Mouse (Mus musculus) embryonic fibroblast, embryonic 13.5 days (primary cell): ENCODE data around the gene Dcaf11. TPM values are rescaled to one million over a fixed set of nuclear protein-coding genes. Genes with fewer than 3 reads are reported as not detected.
A peak's percentile ranks its signal among the peaks of the same experiment; 100 is the strongest.

Experiments
- H3K27ac ChIP-seq: 2 replicates; pipeline ENCODE4 v1.5.1; 2012; ENCODE audit warnings: low read length, control low read depth, inconsistent platforms; ENCODE audit not compliant: insufficient read depth
- H3K4me1 ChIP-seq: 2 replicates; pipeline ENCODE4 v1.6.1; 2011; ENCODE audit warnings: low read length; ENCODE audit not compliant: control insufficient read depth, insufficient read depth
- H3K4me3 ChIP-seq: 2 replicates; pipeline ENCODE4 v1.5.1; 2011; ENCODE audit warnings: mild to moderate bottlenecking, control low read depth, low read length; ENCODE audit not compliant: insufficient read depth
- CTCF ChIP-seq: IDR thresholded peaks from 2 replicates; pipeline ENCODE4 v1.5.1; 2011; ENCODE audit warnings: mild to moderate bottlenecking, control low read depth, low read length, moderate library complexity, borderline replicate concordance; ENCODE audit not compliant: insufficient read depth
- POLR2A ChIP-seq: IDR thresholded peaks from 2 replicates; pipeline ENCODE4 v1.6.1; 2011; ENCODE audit warnings: low read depth, mild to moderate bottlenecking, control low read depth, low read length, moderate library complexity
- polyA plus RNA-seq: library from polyadenylated mRNA; stranded (reverse); fragments of >200 nt; gene quantifications from 2 replicates; pipeline ENCODE4 v1.2.4, GENCODE M21; 2011; ENCODE audit warnings: low read depth; ENCODE audit not compliant: missing spikeins, insufficient read length

The Dcaf11 gene
- polyA plus RNA-seq, 1 experiment = 19.4 TPM

DNA sequence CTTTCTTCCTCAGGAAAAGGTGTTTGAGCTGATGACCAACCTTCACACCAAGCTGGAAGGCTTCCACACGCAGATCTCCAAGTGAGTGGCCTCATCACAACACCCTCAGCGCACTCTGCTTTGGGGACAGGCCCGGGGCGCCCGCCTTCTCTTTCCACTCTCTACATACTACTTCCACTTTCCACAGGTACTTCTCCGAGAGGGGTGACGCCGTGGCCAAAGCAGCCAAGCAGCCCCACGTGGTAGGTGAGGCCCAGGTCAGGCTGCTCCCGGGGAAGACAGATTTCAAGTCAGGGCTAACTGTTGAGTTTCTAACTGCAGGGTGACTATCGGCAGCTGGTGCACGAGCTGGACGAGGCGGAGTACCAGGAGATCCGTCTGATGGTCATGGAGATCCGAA, 20.9 kb downstream of the Dcaf11 start:
- no peak overlapping the region for H3K4me3 ChIP-seq
- TF ChIP-seq CTCF = no peak
- TF ChIP-seq POLR2A = no peak
- no peaks in the 10 kb centered on the region for H3K4me1 ChIP-seq
- no peak overlapping the region for H3K27ac ChIP-seq

GRCm38 (mm10) chr14:55581981-55582681, 22.3 kb downstream of the Dcaf11 start:
- TF ChIP-seq POLR2A (peak; percentile 31; the same call in 1 of the 2 replicates), CTCF (no peak)
- no peak overlapping the region for H3K27ac ChIP-seq
- H3K4me3 ChIP-seq = no peak overlapping the region
- no peaks in the 10 kb centered on the region for H3K4me1 ChIP-seq

DNA sequence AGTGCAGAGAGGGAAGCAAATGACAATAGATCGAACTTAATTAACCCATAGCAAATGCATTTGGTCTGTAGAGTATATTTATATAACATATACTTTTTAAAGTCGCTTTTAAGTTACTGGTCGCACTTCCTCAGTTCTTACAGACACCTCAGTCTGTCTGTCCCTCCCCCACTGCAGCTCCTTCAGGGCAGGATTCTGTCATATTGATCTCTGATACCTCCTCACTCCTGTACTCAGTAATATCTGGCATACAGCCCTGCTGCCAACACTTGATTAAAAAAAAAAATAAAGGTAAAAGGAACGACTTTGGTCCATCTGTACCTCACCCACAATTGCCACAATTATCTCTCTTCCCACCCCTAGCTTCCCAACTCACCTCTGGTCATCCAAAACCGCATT, 24.5 kb downstream of the Dcaf11 start:
- H3K4me1 ChIP-seq = no peaks in the 10 kb centered on the region
- H3K27ac ChIP-seq = no peak overlapping the region
- TF ChIP-seq POLR2A (no peak), CTCF (no peak)
- H3K4me3 ChIP-seq = peak overlapping the region; percentile 73

- TF ChIP-seq POLR2A (peak; percentile 85), CTCF (no peak)
- Histone ChIP-seq H3K27ac (no peak within 1 kb of the TSS), H3K4me3 (peak within 1 kb of the TSS; percentile 73), H3K4me1 (0 out of 2 replicates have a peak, but pooled peaks cover 2% of the 10 kb centered on the region)
Observed at GRCm38 (mm10) chr14:55584702-55585565, 25.1 kb downstream of the Dcaf11 start, which contains the start of gene Emc9. Gene Emc9, minus strand, starts transcription at chr14:55585302.

GRCm38 (mm10) chr14:55585566-55585960, 25.8 kb downstream of the Dcaf11 start:
- Histone ChIP-seq H3K4me3 (no peak overlapping the region), H3K4me1 (0 out of 2 replicates have a peak, but pooled peaks cover 4% of the 10 kb centered on the region), H3K27ac (no peak overlapping the region)
- no peak for TF ChIP-seq CTCF
- no peak for TF ChIP-seq POLR2A

- Histone ChIP-seq H3K27ac (no peak overlapping the region), H3K4me3 (no peak overlapping the region), H3K4me1 (0 out of 2 replicates have a peak, but pooled peaks cover 4% of the 10 kb centered on the region)
- no peak for TF ChIP-seq POLR2A
- TF ChIP-seq CTCF = no peak
Observed at GRCm38 (mm10) chr14:55586149-55586548, 26.3 kb downstream of the Dcaf11 start.

GRCm38 (mm10) chr14:55589271-55589670, 29.5 kb downstream of the Dcaf11 start:
- no peak overlapping the region for H3K4me3 ChIP-seq
- no peak overlapping the region for H3K27ac ChIP-seq
- 0 out of 2 replicates have a peak, but pooled peaks cover 4% of the 10 kb centered on the region for H3K4me1 ChIP-seq
- TF ChIP-seq CTCF (no peak), POLR2A (no peak)

- H3K4me1 ChIP-seq = 0 out of 2 replicates have a peak, but pooled peaks cover 4% of the 10 kb centered on the region
- 0 out of 2 replicates have a peak overlapping the region, but pooled peaks have one; percentile 32 for H3K27ac ChIP-seq
- TF ChIP-seq CTCF (no peak), POLR2A (no peak)
- peak overlapping the region; percentile 96 for H3K4me3 ChIP-seq
Observed at GRCm38 (mm10) chr14:55589771-55590448, 30.1 kb downstream of the Dcaf11 start.

DNA sequence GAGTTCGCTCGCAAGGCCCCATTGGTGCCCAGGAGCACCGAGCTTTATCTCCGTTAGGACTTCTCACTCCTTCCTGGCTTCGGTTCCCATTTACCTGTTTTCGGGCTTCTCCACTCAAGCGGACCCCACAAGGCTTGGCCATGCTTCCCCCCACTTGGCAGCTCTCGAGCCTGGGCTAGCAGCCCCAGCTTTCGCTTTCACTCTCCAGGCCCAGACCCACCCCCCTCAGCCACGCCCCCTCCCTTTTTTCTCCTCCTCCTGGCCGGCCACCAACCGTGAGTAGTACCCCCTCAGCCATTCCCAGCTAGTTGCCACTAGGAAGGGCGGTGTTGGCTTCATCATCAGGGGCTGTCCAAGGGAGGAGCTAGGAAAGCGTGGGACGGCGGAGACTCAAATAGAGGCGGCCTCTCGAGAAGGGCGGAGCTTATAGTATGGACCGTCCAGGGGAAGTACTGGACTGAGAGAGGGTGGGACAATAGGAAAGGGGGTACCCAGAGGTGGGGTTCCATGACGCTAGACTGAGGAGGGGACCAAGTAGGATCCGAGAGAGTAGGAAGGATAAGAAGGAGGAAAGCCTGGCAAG, 31.0 kb downstream of the Dcaf11 start, which contains the start of gene Psme2:
Psme2 (minus strand) TSS at position 366 of the 583 bp plus-strand sequence.
- peak within 1 kb of the TSS; percentile 92 for H3K27ac ChIP-seq
- H3K4me3 ChIP-seq = peak within 1 kb of the TSS; percentile 96
- TF ChIP-seq POLR2A (peak; percentile 83), CTCF (no peak)
- H3K4me1 ChIP-seq = 0 out of 2 replicates have a peak, but pooled peaks cover 4% of the 10 kb centered on the region
